Mouse (Mus musculus) testis, adult 2 months (tissue): ENCODE measurements at regions not wholly inside any gene's neighbourhood (a gene's known extent, or its start where the extent isn't known, plus 50 kb on each side); places are given as distances from the start of the nearest gene placed in this dataset.

Source experiments
- H3K27ac ChIP-seq: fragments of 200-500 bp; 2 replicates; pipeline ENCODE4 v1.5.1; 2012; ENCODE audit warnings: low read depth, low read length; ENCODE audit not compliant: control insufficient read depth, insufficient read depth
- H3K27me3 ChIP-seq: fragments of 200-500 bp; 2 replicates; pipeline ENCODE4 v1.6.1; 2012; ENCODE audit warnings: mild to moderate bottlenecking, low read length, moderate library complexity; ENCODE audit not compliant: control insufficient read depth, insufficient read depth
- H3K36me3 ChIP-seq: fragments of 200-500 bp; 2 replicates; pipeline ENCODE4 v1.6.1; 2012; ENCODE audit warnings: mild to moderate bottlenecking, low read length; ENCODE audit not compliant: control insufficient read depth, insufficient read depth
- H3K4me1 ChIP-seq: fragments of 200-500 bp; 2 replicates; pipeline ENCODE4 v1.6.1; 2012; ENCODE audit warnings: low read length; ENCODE audit not compliant: control insufficient read depth, insufficient read depth
- H3K4me3 ChIP-seq: fragments of 200-500 bp; 2 replicates; pipeline ENCODE4 v1.5.1; 2012; ENCODE audit warnings: low read depth, mild to moderate bottlenecking, low read length, moderate library complexity, mixed read lengths; ENCODE audit not compliant: control insufficient read depth
- CTCF ChIP-seq: fragments of 200-500 bp; IDR thresholded peaks from 2 replicates; pipeline ENCODE4 v1.5.1; 2012; ENCODE audit warnings: low read depth, mild to moderate bottlenecking, inconsistent platforms, low read length, moderate library complexity; ENCODE audit not compliant: control insufficient read depth, insufficient read depth, insufficient replicate concordance
- POLR2A ChIP-seq: fragments of 200-500 bp; IDR thresholded peaks from 2 replicates; pipeline ENCODE4 v1.6.1; 2012; ENCODE audit warnings: low read depth, mild to moderate bottlenecking, inconsistent platforms, low read length, moderate library complexity; ENCODE audit not compliant: control insufficient read depth

GRCm38 (mm10) chr8:8044926-8045325 is 616.1 kb downstream of the Efnb2 start:
- Histone ChIP-seq H3K27ac (no peak overlapping the region), H3K27me3 (no peaks in the 10 kb centered on the region)
- TF ChIP-seq POLR2A (no peak), CTCF (no peak)

GRCm38 (mm10) chr8:8044296-8044695 is 616.7 kb downstream of the Efnb2 start:
- Histone ChIP-seq H3K27ac (no peak overlapping the region), H3K4me1 (no peaks in the 10 kb centered on the region), H3K36me3 (no peaks in the 10 kb centered on the region), H3K4me3 (no peak overlapping the region), H3K27me3 (no peaks in the 10 kb centered on the region)
- no peak for TF ChIP-seq CTCF
- TF ChIP-seq POLR2A: no peak

More at GRCm38 (mm10) chr8:8044926-8045325, 616.1 kb downstream of the Efnb2 start:
- Histone ChIP-seq H3K4me3 (no peak overlapping the region), H3K4me1 (no peaks in the 10 kb centered on the region), H3K36me3 (no peaks in the 10 kb centered on the region)

DNA sequence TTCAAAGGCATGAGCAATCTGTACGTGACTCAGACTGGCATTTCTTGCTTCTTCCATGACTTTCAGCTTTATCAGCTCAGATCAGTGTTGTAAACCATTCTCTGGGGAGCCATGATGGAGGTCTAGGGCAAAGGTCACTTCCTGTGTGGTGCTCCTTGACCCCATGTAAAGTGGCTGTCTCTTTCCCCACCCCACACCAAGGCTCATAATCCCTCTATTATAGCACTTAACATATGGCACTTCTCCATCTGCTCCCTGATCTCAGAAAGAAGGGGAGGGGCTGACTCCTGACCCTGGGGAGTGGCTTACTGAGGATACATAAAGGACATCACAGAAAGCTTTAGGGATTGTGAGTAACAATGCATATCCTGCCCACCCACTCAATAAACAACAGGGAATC is 623.1 kb downstream of the Efnb2 start:
- H3K27ac ChIP-seq: no peak overlapping the region
- no peaks in the 10 kb centered on the region for H3K36me3 ChIP-seq
- no peak overlapping the region for H3K4me3 ChIP-seq
- H3K27me3 ChIP-seq: no peaks in the 10 kb centered on the region
- TF ChIP-seq POLR2A (no peak), CTCF (no peak)
- no peaks in the 10 kb centered on the region for H3K4me1 ChIP-seq

GRCm38 (mm10) chr8:8011151-8011550 is 649.9 kb downstream of the Efnb2 start:
- Histone ChIP-seq H3K4me1 (no peaks in the 10 kb centered on the region), H3K27me3 (no peaks in the 10 kb centered on the region), H3K36me3 (no peaks in the 10 kb centered on the region), H3K4me3 (no peak overlapping the region), H3K27ac (no peak overlapping the region)
- TF ChIP-seq CTCF (no peak), POLR2A (no peak)

GRCm38 (mm10) chr8:7994905-7995304 is 666.1 kb downstream of the Efnb2 start:
- H3K36me3 ChIP-seq: no peaks in the 10 kb centered on the region
- no peak overlapping the region for H3K27ac ChIP-seq
- no peaks in the 10 kb centered on the region for H3K4me1 ChIP-seq
- no peak overlapping the region for H3K4me3 ChIP-seq
- no peaks in the 10 kb centered on the region for H3K27me3 ChIP-seq
- no peak for TF ChIP-seq POLR2A
- no peak for TF ChIP-seq CTCF

- no peak overlapping the region for H3K27ac ChIP-seq
- no peaks in the 10 kb centered on the region for H3K36me3 ChIP-seq
Measured at GRCm38 (mm10) chr8:7988820-7989219, 672.2 kb downstream of the Efnb2 start.

GRCm38 (mm10) chr8:7977020-7977419 is 684.0 kb downstream of the Efnb2 start:
- Histone ChIP-seq H3K4me3 (no peak overlapping the region), H3K27ac (no peak overlapping the region), H3K36me3 (no peaks in the 10 kb centered on the region), H3K4me1 (no peaks in the 10 kb centered on the region), H3K27me3 (no peaks in the 10 kb centered on the region)
- no peak for TF ChIP-seq CTCF

More at GRCm38 (mm10) chr8:7988820-7989219, 672.2 kb downstream of the Efnb2 start:
- Histone ChIP-seq H3K27me3 (no peaks in the 10 kb centered on the region), H3K4me3 (no peak overlapping the region), H3K4me1 (no peaks in the 10 kb centered on the region)
- TF ChIP-seq CTCF (no peak), POLR2A (no peak)

GRCm38 (mm10) chr8:7973791-7974190 is 687.3 kb downstream of the Efnb2 start:
- TF ChIP-seq POLR2A (no peak), CTCF (no peak)
- Histone ChIP-seq H3K27ac (no peak overlapping the region), H3K36me3 (no peaks in the 10 kb centered on the region)

More at GRCm38 (mm10) chr8:7973791-7974190, 687.3 kb downstream of the Efnb2 start:
- Histone ChIP-seq H3K4me1 (no peaks in the 10 kb centered on the region), H3K27me3 (no peaks in the 10 kb centered on the region), H3K4me3 (no peak overlapping the region)
